Mouse (Mus musculus) lung, adult 2 months (tissue): ENCODE results near the gene Rasip1. TPM values are rescaled to one million over a fixed set of nuclear protein-coding genes. Genes with fewer than 3 reads are reported as not detected.
A peak's percentile ranks its signal among the peaks of the same experiment; 100 is the strongest.

Source experiments
- DNase-seq: peaks from one replicate; pipeline ENCODE4 v3.0.0; 2022
- H3K4me1 ChIP-seq: fragments of 200-500 bp; 2 replicates; pipeline ENCODE4 v1.6.1; 2011; ENCODE audit warnings: low read length; ENCODE audit not compliant: control insufficient read depth, insufficient read depth
- H3K4me3 ChIP-seq: fragments of 200-500 bp; replicated peaks from 2 replicates; pipeline ENCODE3; 2011; ENCODE audit warnings: low read depth, mild to moderate bottlenecking, control low read depth, low read length; ENCODE audit errors: extremely low read depth
- CTCF ChIP-seq: fragments of 200-500 bp; IDR thresholded peaks from 2 replicates; pipeline ENCODE4 v1.5.1; 2011; ENCODE audit warnings: mild to moderate bottlenecking, low read length, control low read depth; ENCODE audit not compliant: insufficient read depth
- POLR2A ChIP-seq: fragments of 200-500 bp; IDR thresholded peaks from 2 replicates; pipeline ENCODE4 v1.6.1; 2011; ENCODE audit warnings: low read depth, mild to moderate bottlenecking, control low read depth, low read length, borderline replicate concordance; ENCODE audit errors: extremely low read depth
- WGBS: fragments of 180-500 bp; shearing (Covaris S2); methylation state at CpG from one replicate; pipeline ENCODE4 v1.1.7; 2018; 5-methylcytosine and 5-hydroxymethylcytosine counted together
- polyA plus RNA-seq: library from polyadenylated mRNA; depleted of rRNA; stranded (reverse); fragments of >200 nt; gene quantifications from 2 replicates; pipeline ENCODE4 v1.2.3, GENCODE M21; 2012

The Rasip1 gene
- polyA plus RNA-seq, 1 experiment: 139 TPM

DNA sequence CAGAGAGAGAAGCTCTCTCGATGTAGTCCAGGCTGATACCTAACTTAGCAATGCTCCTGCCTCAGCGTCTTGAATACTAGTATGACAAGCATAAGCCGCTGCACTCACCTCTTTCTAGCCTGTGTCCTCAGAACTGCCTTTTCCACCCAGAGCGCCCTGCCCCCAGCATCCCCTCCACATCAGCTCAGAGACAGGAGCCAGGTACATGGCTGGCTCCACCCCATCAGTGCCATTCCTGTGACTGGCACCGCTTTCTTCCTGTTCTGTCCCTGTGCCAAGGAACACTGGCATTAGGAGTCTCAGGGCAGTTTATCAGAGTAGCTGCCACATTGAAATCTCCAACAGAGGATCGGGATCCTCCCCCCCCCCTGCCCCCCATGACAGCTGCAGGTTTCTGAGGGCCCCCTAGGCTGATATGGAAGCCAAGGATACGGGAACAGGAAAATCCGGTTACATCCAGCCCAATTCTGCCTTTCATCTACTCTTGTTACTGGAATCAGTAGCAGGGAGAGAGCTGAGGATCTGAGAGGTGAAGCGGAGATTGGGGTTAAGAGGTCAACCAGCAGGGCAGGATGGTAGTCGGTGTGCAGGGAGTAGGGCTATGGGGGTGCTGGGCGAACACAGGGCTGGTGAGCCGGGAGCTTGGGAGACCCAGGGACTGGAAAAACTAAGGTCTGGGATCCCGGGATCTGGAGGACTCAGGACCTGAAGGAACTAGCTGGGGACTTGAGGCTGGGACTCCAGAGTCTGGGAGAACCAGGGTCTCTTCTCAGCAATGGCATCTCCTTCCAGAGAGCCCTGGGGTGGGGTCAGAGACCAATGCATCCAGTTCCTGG lies 38.2 kb downstream of the Rasip1 start:
- DNase-seq: no peak
- H3K4me1 ChIP-seq: no peaks in the 10 kb centered on the region
- 39% methylated on average over 13 of the region's 13 CpGs for WGBS
- no peak for TF ChIP-seq CTCF
- TF ChIP-seq POLR2A: no peak
- no peak overlapping the region for H3K4me3 ChIP-seq

DNA sequence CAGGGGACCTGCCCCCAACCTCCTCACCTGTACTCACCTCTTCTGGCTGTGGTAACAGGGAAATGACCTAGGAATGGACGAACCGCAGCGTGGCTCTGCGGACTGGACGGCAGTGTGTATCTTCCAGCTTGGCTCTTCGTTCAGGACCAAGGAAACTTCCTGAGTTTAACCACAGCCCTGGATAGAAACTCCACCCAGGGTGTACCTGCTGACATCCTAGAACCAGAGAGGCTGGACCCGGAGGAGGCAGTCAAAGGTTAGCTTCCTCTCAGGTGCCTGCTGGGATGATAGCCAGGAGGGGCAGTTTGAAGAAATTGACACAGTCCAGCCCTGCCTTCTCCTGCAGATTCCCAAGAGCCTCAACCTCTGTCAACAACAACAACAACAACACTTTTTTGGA lies 38.9 kb downstream of the Rasip1 start, which contains the start of gene Fut2:
TSS of gene Fut2 (minus strand) at position 234 of the 400 bp plus-strand sequence.
- TF ChIP-seq POLR2A: no peak
- TF ChIP-seq CTCF: no peak
- no peak for DNase-seq
- H3K4me3 ChIP-seq: no peak within 1 kb of the TSS
- 69% methylated on average over 7 of the region's 7 CpGs for WGBS
- no peaks in the 10 kb centered on the region for H3K4me1 ChIP-seq

DNA sequence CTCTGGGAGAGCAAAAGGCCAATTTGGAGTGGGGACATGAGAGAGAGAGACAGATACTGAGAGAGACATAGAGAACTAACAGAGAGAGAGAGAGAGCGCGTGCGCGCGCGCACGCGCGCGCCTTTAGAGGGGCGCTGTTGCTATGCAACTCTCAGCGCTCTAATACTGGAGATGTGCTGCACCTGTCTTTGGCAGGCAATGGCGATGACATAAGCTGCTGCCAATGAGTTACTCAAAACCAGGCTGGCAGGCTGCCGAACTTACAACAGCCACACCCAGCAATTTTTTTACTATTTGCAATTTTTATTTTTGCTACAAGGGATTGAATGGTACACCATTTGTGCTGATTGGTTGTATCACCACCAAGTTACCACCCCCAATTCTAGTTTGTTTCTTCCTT lies 40.5 kb downstream of the Rasip1 start:
- H3K4me3 ChIP-seq: no peak overlapping the region
- no peaks in the 10 kb centered on the region for H3K4me1 ChIP-seq
- 68% methylated on average over 14 of the region's 14 CpGs for WGBS
- no peak for DNase-seq
- TF ChIP-seq CTCF (no peak), POLR2A (no peak)

DNA sequence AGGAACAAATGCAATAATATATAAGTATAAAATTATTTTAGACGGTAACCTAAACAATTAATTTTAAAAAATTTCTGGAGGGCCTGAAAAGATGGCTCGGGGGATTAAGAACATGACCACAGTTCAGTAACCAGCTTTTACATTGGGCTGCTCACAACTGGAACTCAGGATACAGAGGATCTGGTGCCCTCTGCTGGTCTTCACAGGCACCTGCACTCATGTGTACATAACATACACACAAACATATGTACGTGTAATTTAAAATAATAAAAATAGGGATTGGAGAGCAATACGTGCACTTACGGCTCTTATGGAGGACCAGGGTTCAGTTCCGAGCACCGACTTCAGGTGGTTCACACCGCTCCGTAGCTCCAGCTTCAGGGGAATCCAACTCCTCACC lies 41.6 kb downstream of the Rasip1 start:
- DNase-seq: no peak
- H3K4me1 ChIP-seq: no peaks in the 10 kb centered on the region
- WGBS: 95% methylated on average over 9 of the region's 9 CpGs
- TF ChIP-seq POLR2A (no peak), CTCF (peak; percentile 12; the same call in 1 of the 2 replicates)
- H3K4me3 ChIP-seq: no peak overlapping the region

DNA sequence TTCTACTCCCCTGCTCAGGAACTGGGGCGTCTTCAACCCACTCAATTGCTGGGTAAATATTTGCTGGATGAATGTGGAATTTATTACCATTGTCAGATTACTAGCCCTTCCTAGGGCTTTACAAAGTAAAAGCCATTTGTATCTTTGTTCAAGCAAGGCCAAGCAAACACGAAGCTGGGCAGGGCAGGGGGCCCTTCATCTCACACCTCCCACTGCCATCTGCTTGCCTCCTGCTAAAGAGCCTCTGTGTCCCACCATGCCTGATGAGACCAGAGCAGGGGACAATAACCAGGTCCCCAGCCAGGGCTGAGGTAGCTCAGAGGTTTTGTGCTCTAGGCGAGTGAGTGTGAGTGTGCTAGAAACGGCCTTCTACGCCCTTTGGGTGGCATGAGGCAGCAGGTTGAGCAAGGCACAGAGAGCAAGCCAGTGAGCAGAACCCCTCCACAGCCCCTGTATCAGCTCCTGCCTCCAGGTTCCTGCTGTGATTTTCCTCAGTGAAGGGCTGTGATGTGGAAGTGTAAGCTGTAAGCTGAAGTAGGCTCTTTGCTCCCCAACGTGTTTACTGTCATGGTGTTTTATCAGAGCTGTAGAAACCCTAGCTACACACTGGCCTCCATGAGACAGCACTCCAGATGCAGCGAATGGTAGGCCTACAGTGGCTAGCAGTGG lies 50.5 kb downstream of the Rasip1 start:
- 66% methylated on average over 7 of the region's 7 CpGs for WGBS
- Histone ChIP-seq H3K4me3 (no peak overlapping the region), H3K4me1 (peaks cover 24% of the 10 kb centered on the region)
- no peak for TF ChIP-seq POLR2A
- TF ChIP-seq CTCF: no peak
- no peak for DNase-seq

DNA sequence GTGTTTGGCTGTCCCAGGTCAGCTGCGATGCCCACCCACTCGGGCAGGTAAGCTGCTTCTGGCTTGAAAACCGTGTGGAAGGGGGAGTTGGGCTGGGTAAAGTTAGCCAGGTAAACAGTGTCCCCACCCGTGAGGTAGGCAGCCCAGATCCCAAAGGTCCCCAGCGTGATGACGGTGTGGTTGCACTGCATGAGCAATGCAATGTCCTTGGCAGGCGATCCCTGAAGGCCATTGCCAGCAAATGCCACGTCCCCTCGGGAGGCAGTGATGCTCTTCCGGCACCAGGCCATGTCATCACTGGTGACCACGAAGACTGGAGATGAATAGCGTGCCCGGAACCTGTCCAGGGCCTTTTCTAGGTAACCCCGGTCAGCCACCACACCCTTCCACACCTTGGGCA lies 51.2 kb downstream of the Rasip1 start:
- peaks cover 24% of the 10 kb centered on the region for H3K4me1 ChIP-seq
- no peak for DNase-seq
- TF ChIP-seq CTCF: no peak
- TF ChIP-seq POLR2A: no peak
- WGBS: 94% methylated on average over 14 of the region's 14 CpGs
- no peak overlapping the region for H3K4me3 ChIP-seq

DNA sequence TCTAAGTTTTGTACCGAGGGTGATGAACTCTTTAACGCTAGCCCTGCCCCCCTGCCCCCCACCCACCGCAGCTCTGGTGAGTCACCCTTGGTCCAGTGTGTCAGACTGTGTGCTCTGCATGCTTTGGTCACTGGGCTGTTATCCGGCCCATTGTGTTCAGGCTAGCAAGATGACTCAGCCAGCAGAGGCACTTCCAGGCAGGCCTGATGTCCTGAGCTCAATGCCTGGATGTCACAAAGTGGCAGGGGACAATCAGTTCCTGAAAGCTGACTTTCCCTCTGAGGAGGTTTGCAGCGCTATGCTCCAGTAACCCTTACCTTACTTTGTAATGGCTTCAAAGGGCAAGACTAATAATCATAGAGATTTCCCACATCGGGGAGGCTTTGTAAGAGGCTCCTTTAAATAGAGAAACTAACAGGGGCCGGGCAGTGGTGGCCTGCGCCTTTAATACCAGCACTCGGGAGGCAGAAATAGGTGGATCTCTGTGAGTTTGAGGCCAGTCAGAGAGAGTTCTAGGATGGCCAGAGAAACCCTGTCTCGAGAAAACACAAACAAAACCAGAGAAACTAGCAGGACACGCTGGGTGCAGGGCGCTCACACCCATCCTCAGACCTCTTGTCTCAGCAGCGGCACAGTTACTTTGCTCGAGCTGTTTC lies 52.8 kb downstream of the Rasip1 start:
- DNase-seq: no peak
- Histone ChIP-seq H3K4me3 (no peak overlapping the region), H3K4me1 (peaks cover 24% of the 10 kb centered on the region)
- WGBS: 54% methylated on average over 14 of the region's 14 CpGs
- TF ChIP-seq POLR2A (no peak), CTCF (no peak)

DNA sequence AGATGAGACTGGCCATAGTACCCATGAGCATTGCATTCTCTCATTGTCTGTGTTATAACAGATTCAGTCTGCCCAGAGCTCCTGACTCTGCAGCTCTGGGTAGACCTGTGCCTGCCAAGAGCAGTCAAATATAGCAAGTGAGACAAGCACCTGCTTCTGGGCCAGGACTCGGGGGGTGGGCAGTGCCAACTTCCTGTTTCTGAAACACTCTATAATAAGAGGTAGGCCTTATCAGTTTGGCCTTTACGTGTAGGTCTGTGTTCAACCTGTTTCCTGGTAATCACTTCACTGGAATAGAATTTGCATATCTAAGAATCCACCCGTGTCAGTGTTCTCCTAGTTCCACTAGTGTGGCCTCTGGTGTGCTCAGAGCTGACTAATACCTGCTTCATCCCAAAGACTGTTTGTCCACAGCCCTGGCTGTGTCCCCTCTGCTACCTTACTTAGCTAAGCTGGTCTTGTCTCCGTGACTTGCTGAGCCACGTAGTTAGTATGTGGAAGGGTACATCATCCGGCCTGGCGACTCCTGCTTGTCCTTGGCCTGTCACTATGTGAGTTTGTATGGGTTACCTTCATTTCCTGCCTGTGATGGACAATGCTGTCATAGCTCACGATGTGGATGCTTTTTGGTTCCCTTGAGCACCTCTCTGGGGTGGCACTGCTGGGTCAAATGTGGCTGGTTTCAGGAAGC lies 53.9 kb downstream of the Rasip1 start:
- TF ChIP-seq CTCF (no peak), POLR2A (no peak)
- peaks cover 26% of the 10 kb centered on the region for H3K4me1 ChIP-seq
- WGBS: 41% methylated on average over 8 of the region's 8 CpGs
- H3K4me3 ChIP-seq: no peak overlapping the region
- DNase-seq: no peak
